Mouse (Mus musculus) neural tube, embryonic 15.5 days (tissue): ENCODE data around the gene Ppp1r13l. TPM values are rescaled to one million over a fixed set of nuclear protein-coding genes. Genes with fewer than 3 reads are reported as not detected.

Experiments
- ATAC-seq: fragments of 200-750 bp; cut with Nextera tagmentation; 2 replicates; pipeline ENCODE4 v1.8.0; 2017; ENCODE audit warnings: mild to moderate bottlenecking, moderate TSS enrichment, moderate library complexity; ENCODE audit not compliant: low FRiP score
- H3K27ac ChIP-seq: fragments of 300-500 bp; sonication (generic); replicated peaks from 2 replicates; pipeline ENCODE4 v1.5.1; 2015; ENCODE audit warnings: mild to moderate bottlenecking, inconsistent platforms
- H3K27me3 ChIP-seq: fragments of 300-500 bp; sonication (generic); replicated peaks from 2 replicates; pipeline ENCODE4 v1.6.1; 2015; ENCODE audit warnings: inconsistent platforms
- H3K36me3 ChIP-seq: fragments of 300-500 bp; sonication (generic); 2 replicates; pipeline ENCODE4 v1.6.1; 2015; ENCODE audit warnings: inconsistent platforms
- H3K4me1 ChIP-seq: fragments of 300-500 bp; sonication (generic); 2 replicates; pipeline ENCODE4 v1.6.1; 2015; ENCODE audit warnings: inconsistent platforms
- H3K4me2 ChIP-seq: fragments of 300-500 bp; sonication (generic); 2 replicates; pipeline ENCODE4 v1.6.1; 2015; ENCODE audit warnings: inconsistent platforms, mild to moderate bottlenecking, moderate library complexity
- H3K4me3 ChIP-seq: fragments of 300-500 bp; sonication (generic); replicated peaks from 2 replicates; pipeline ENCODE4 v1.5.1; 2015; ENCODE audit warnings: mild to moderate bottlenecking, inconsistent platforms
- H3K9ac ChIP-seq: fragments of 300-500 bp; sonication (generic); replicated peaks from 2 replicates; pipeline ENCODE4 v1.6.1; 2015; ENCODE audit warnings: mild to moderate bottlenecking, inconsistent platforms
- H3K9me3 ChIP-seq: fragments of 300-500 bp; sonication (generic); replicated peaks from 2 replicates; pipeline ENCODE4 v1.6.1; 2016; ENCODE audit warnings: inconsistent platforms
- WGBS: fragments of 180-500 bp; shearing (Covaris S2); methylation state at CpG from one replicate; pipeline ENCODE4 v1.1.7; 2015; ENCODE audit warnings: mixed read lengths; 5-methylcytosine and 5-hydroxymethylcytosine counted together
- polyA plus RNA-seq: library from polyadenylated mRNA; unstranded; fragments of >200 nt; fragmentation: Nextera tagmentation; extraction: Ambion mirVana; gene quantifications from 2 replicates; pipeline ENCODE4 v1.2.1, GENCODE M21; 2015

Gene Ppp1r13l
- polyA plus RNA-seq, 1 experiment from 2014 or later, result 1.9 TPM

GRCm38 (mm10) chr7:19402535-19403112, 43.1 kb downstream of the Ppp1r13l start:
- Histone ChIP-seq H3K27me3 (peaks cover 61% of the 10 kb centered on the region), H3K27ac (no peak overlapping the region), H3K4me2 (no peak overlapping the region), H3K9me3 (0 out of 2 replicates have a peak, but pooled peaks cover 2% of the 10 kb centered on the region), H3K36me3 (no peaks in the 10 kb centered on the region), H3K9ac (no peak overlapping the region), H3K4me1 (peaks cover 18% of the 10 kb centered on the region), H3K4me3 (no peak overlapping the region)
- ATAC-seq, result no peak
- WGBS, result 71% methylated on average over 9 of the region's 9 CpGs

GRCm38 (mm10) chr7:19403731-19404296, 44.3 kb downstream of the Ppp1r13l start, which contains the start of gene Klc3:
Gene Klc3, minus strand, starts transcription at chr7:19404104.
- Histone ChIP-seq H3K9ac (peak within 1 kb of the TSS; percentile 40), H3K4me2 (peak within 1 kb of the TSS; percentile 95), H3K36me3 (no peaks in the 10 kb centered on the region), H3K4me1 (peaks cover 18% of the 10 kb centered on the region), H3K27me3 (peaks cover 61% of the 10 kb centered on the region), H3K4me3 (peak within 1 kb of the TSS; percentile 49), H3K9me3 (0 out of 2 replicates have a peak, but pooled peaks cover 2% of the 10 kb centered on the region), H3K27ac (no peak within 1 kb of the TSS)
- under 1% methylated on average over 62 of the region's 62 CpGs for WGBS
- ATAC-seq, result no peak

DNA sequence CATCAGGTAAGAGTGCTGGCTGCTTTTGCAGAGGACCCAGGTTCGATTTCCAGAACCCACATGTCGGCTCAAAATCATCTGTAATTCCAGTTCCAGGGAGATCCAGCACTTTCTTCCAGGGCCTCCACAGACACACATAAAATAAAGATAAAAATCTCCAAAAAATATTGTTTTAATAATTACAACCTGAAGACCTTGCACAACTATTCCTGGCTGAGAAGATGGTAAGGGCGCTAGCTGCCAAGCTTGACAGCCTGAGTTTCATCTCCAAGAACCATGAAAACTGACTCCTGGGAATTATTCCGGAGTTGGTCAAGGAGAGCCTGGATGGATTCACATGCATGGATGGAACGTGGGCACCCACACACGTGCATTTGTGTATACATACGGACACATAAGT, 44.9 kb downstream of the Ppp1r13l start, which contains the start of gene Ckm:
Gene Ckm, plus strand, starts transcription at position 301 of the 400 bp plus-strand sequence.
- Histone ChIP-seq H3K9ac (peak within 1 kb of the TSS; percentile 40), H3K4me1 (peaks cover 16% of the 10 kb centered on the region), H3K27ac (no peak within 1 kb of the TSS), H3K27me3 (peaks cover 57% of the 10 kb centered on the region), H3K36me3 (no peaks in the 10 kb centered on the region), H3K4me2 (peak within 1 kb of the TSS; percentile 95), H3K9me3 (0 out of 2 replicates have a peak, but pooled peaks cover 2% of the 10 kb centered on the region), H3K4me3 (peak within 1 kb of the TSS; percentile 49)
- ATAC-seq, result no peak
- 46% methylated on average over 7 of the region's 7 CpGs for WGBS

DNA sequence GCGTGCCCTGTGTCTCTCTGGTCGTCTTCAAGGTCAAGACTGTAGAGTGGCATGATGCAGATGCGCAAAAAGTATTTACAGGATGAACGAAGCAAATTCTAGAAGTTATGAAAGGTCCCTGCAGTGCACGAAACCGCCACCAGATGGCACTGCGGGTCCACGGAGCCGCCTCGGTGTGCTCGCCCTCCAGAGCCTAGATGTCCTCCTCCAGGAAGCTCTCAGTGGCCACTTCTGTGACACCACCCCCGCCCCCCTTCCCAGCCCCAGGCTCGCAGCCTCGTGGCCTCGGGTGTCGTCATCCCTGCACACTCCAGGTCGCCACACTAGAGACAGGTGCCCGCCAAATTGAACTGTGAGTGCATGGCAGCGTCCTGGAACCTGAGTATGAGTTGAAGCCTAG, 45.9 kb downstream of the Ppp1r13l start:
- Histone ChIP-seq H3K36me3 (no peaks in the 10 kb centered on the region), H3K9me3 (0 out of 2 replicates have a peak, but pooled peaks cover 2% of the 10 kb centered on the region), H3K4me3 (0 out of 2 replicates have a peak overlapping the region, but pooled peaks have one; percentile 3), H3K27ac (no peak overlapping the region), H3K4me2 (peak overlapping the region; percentile 41), H3K9ac (no peak overlapping the region), H3K27me3 (peaks cover 52% of the 10 kb centered on the region), H3K4me1 (peaks cover 11% of the 10 kb centered on the region)
- ATAC-seq, result peak; percentile 69; the same call in 1 of the 2 replicates
- 1% methylated on average over 19 of the region's 19 CpGs for WGBS

- H3K27me3 ChIP-seq, result peaks cover 20% of the 10 kb centered on the region
- no peak overlapping the region for H3K4me2 ChIP-seq
- no peak overlapping the region for H3K9ac ChIP-seq
- 0 out of 2 replicates have a peak, but pooled peaks cover 2% of the 10 kb centered on the region for H3K4me1 ChIP-seq
- no peak for ATAC-seq
- H3K9me3 ChIP-seq, result no peaks in the 10 kb centered on the region
- WGBS, result 64% methylated on average over 6 of the region's 6 CpGs
- no peak overlapping the region for H3K27ac ChIP-seq
- no peaks in the 10 kb centered on the region for H3K36me3 ChIP-seq
- H3K4me3 ChIP-seq, result no peak overlapping the region
These were observed 50.2 kb downstream of the Ppp1r13l start for GRCm38 (mm10) chr7:19409753-19410152.

DNA sequence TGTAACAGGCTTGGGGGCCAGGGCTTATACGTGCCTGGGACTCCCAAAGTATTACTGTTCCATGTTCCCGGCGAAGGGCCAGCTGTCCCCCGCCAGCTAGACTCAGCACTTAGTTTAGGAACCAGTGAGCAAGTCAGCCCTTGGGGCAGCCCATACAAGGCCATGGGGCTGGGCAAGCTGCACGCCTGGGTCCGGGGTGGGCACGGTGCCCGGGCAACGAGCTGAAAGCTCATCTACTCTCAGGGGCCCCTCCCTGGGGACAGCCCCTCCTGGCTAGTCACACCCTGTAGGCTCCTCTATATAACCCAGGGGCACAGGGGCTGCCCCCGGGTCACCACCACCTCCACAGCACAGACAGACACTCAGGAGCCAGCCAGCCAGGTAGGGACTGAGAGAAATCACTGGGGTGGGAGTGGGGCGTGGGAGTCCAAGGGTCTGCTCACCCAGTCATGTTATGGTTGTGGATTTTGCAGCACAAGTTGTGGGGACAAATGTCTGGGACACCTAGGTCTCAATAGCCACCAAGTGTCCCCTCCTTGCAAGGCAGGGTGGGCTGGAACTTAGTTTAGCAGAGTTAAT, 51.3 kb downstream of the Ppp1r13l start:
- Histone ChIP-seq H3K27ac (no peak overlapping the region), H3K4me1 (no peaks in the 10 kb centered on the region), H3K9me3 (no peaks in the 10 kb centered on the region), H3K9ac (no peak overlapping the region), H3K4me2 (no peak overlapping the region), H3K27me3 (peaks cover 12% of the 10 kb centered on the region; the same call in 1 of the 2 replicates), H3K4me3 (no peak overlapping the region), H3K36me3 (no peaks in the 10 kb centered on the region)
- ATAC-seq, result no peak
- 78% methylated on average over 11 of the region's 11 CpGs for WGBS

GRCm38 (mm10) chr7:19411783-19412182, 52.2 kb downstream of the Ppp1r13l start:
- H3K4me3 ChIP-seq, result no peak overlapping the region
- H3K27ac ChIP-seq, result no peak overlapping the region
- WGBS, result 70% methylated on average over 5 of the region's 5 CpGs
- no peak overlapping the region for H3K4me2 ChIP-seq
- no peak for ATAC-seq
- H3K9me3 ChIP-seq, result no peaks in the 10 kb centered on the region
- no peak overlapping the region for H3K9ac ChIP-seq
- H3K4me1 ChIP-seq, result no peaks in the 10 kb centered on the region
- H3K36me3 ChIP-seq, result no peaks in the 10 kb centered on the region
- 0 out of 2 replicates have a peak, but pooled peaks cover 15% of the 10 kb centered on the region for H3K27me3 ChIP-seq

GRCm38 (mm10) chr7:19413525-19413924, 54.0 kb downstream of the Ppp1r13l start:
- Histone ChIP-seq H3K4me2 (no peak overlapping the region), H3K9ac (no peak overlapping the region), H3K4me1 (no peaks in the 10 kb centered on the region), H3K27ac (no peak overlapping the region), H3K36me3 (no peaks in the 10 kb centered on the region), H3K27me3 (peaks cover 30% of the 10 kb centered on the region), H3K9me3 (no peaks in the 10 kb centered on the region), H3K4me3 (no peak overlapping the region)
- ATAC-seq, result no peak
- 92% methylated on average over 3 of the region's 3 CpGs for WGBS

DNA sequence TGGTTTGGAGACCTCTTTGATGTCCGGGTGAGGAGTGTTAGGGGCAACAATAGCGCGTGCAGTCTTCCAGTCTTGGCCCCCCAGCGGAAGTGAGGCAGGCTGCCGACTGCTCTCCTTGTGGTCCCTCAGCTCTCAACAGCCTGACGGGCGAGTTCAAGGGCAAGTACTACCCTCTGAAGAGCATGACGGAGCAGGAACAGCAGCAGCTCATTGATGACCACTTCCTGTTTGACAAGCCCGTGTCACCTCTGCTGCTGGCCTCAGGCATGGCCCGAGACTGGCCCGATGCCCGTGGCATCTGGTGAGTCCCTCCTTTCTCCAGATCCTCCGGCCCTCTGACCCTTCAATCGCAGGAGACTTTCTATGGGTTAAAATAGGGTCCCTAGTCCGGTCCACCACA, 57.0 kb downstream of the Ppp1r13l start:
- WGBS, result 80% methylated on average over 15 of the region's 15 CpGs
- Histone ChIP-seq H3K9ac (no peak overlapping the region), H3K36me3 (no peaks in the 10 kb centered on the region), H3K27me3 (peaks cover 49% of the 10 kb centered on the region), H3K27ac (no peak overlapping the region), H3K4me1 (peaks cover 14% of the 10 kb centered on the region), H3K4me2 (no peak overlapping the region), H3K4me3 (no peak overlapping the region), H3K9me3 (no peaks in the 10 kb centered on the region)
- ATAC-seq, result no peak

DNA sequence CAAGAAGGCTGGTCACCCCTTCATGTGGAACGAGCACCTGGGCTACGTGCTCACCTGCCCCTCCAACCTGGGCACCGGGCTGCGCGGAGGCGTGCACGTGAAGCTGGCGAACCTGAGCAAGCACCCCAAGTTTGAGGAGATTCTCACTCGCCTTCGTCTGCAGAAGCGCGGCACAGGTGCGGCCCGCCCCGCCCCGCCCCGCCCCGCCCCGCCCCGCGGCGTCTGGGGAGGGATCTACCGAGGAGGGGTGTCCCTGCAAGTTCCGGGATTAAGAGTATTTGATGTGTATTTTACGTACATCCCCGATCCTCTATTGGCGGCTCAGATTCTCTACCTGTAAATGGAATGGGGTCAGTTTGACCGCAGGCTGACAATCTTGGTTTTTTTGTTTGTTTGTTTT, 60.6 kb downstream of the Ppp1r13l start:
- no peak overlapping the region for H3K9ac ChIP-seq
- WGBS, result 6% methylated on average over 28 of the region's 28 CpGs
- H3K27me3 ChIP-seq, result peaks cover 56% of the 10 kb centered on the region

GRCm38 (mm10) chr7:19420821-19421636, 61.5 kb downstream of the Ppp1r13l start:
- peak; percentile 96 for ATAC-seq
- H3K4me3 ChIP-seq, result peak overlapping the region; percentile 48
- H3K9me3 ChIP-seq, result no peaks in the 10 kb centered on the region
- 11% methylated on average over 43 of the region's 43 CpGs for WGBS
- H3K4me1 ChIP-seq, result peaks cover 15% of the 10 kb centered on the region
- H3K36me3 ChIP-seq, result peaks cover 19% of the 10 kb centered on the region
- no peak overlapping the region for H3K27ac ChIP-seq
- peak overlapping the region; percentile 47 for H3K9ac ChIP-seq
- H3K4me2 ChIP-seq, result peak overlapping the region; percentile 82
- H3K27me3 ChIP-seq, result peaks cover 56% of the 10 kb centered on the region

More for the DNA sequence above, 60.6 kb downstream of the Ppp1r13l start:
- Histone ChIP-seq H3K9me3 (no peaks in the 10 kb centered on the region), H3K36me3 (peaks cover 10% of the 10 kb centered on the region), H3K4me2 (peak overlapping the region; percentile 38), H3K4me3 (0 out of 2 replicates have a peak overlapping the region, but pooled peaks have one; percentile 4), H3K27ac (no peak overlapping the region), H3K4me1 (peaks cover 15% of the 10 kb centered on the region)
- ATAC-seq, result no peak
